Comparison of ENCODE assay signal across 18 mouse cellular contexts in the genomic region with DNA sequence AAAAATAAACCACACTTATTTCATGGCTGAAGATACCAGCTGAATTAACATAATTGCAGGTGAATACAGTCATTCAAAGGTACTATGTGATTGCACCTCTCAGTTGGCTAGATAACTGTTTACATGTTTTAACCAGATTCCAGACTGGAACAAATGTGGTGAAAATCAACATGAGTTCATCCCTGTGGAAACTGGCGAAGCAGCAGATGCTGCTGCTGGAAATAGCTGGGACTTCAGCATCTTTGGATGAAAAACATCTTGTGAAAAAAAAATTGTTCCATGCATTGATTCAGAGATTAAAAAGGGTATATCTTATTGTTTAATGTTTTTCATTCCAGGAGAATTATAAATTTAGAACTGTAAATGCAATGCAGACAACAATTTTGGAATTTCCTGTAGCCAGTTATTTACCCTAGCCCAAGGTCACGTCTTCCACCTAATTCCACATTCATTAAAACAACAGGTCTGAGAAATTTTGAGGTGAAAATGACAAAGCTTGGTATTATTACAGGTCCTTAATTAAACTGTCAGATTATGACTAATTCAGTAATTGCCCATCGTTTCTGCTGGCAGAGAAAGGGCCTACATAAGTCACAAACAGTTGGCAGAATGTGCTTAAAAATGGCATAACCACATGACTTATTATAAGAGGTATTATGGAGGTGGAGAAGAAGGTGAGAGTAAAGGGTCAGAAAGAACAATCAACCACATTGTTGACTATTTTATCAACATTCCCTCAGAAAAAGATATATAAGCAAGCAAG.
DNase-seq lines count a peak whose midpoint lies in the region; ATAC-seq and TF ChIP-seq lines count a peak whose summit lies in the region.
"Had no signal": no experiment of that assay in that cellular context is flagged by ENCODE, and none has a peak within 500 bp of the region (broad histone marks: within the 10 kb centered on the region; RNA-seq: fewer than 3 reads in every experiment).

No protein-coding gene starts in this region.

- peak; percentile 61; the same call in 1 of the 2 replicates for ATAC-seq in hindbrain, postnatal 0 days
- no peak for ATAC-seq in hindbrain, embryonic 12.5 days (ENCODE audit: low FRiP score)
- ATAC-seq in megakaryocyte-erythroid progenitor cell, adult 5-6 weeks (replicated peaks; ENCODE audit: low FRiP score, low TSS enrichment, poor library complexity, severe bottlenecking) = no peak
- ATAC-seq: activated CD4-positive, CD25-positive, alpha-beta regulatory T cell, adult 4 months; forebrain, embryonic 13.5 days; intestine, embryonic 15.5 days; Patski had no signal

- DNase-seq in hindbrain, postnatal 0 days (ENCODE audit: low spot score) = peak; percentile 48
- DNase-seq in layer of hippocampus, adult 8-10 months (ENCODE audit: low spot score in 2 of 2) = peak; percentile 33
- DNase-seq in left cerebral cortex, postnatal 14 days (ENCODE audit: low spot score in 2 of 2) = peak; percentile 27 to 59
- peak; percentile 2 for DNase-seq in right cerebral cortex, postnatal 4 days
- DNase-seq in retina, postnatal 1 day = no peak
- DNase-seq: cerebellum, postnatal 25 days; gastrocnemius, postnatal 25 days; liver, embryonic 13.5 days; midbrain, embryonic 14.5 days; thymus, postnatal 36 days had no signal

- H3K4me1 ChIP-seq in hindbrain, postnatal 0 days (ENCODE audit: insufficient read depth, low read length) = no peaks in the 10 kb centered on the region
- H3K4me1 ChIP-seq in hindbrain, embryonic 12.5 days = no peaks in the 10 kb centered on the region
- H3K4me1 ChIP-seq: forebrain, embryonic 13.5 days; hindbrain, embryonic 13.5 days; intestine, embryonic 15.5 days; liver, embryonic 13.5 days; lung, embryonic 15.5 days had no signal

- H3K27ac ChIP-seq in hindbrain, postnatal 0 days = no peak overlapping the region
- H3K27ac ChIP-seq in hindbrain, embryonic 12.5 days = no peak overlapping the region
- H3K27ac ChIP-seq: forebrain, embryonic 13.5 days; hindbrain, embryonic 13.5 days; intestine, embryonic 15.5 days; liver, embryonic 13.5 days; lung, embryonic 15.5 days had no signal

- no peak overlapping the region for H3K4me3 ChIP-seq in hindbrain, postnatal 0 days (ENCODE audit: low read length)
- no peak overlapping the region for H3K4me3 ChIP-seq in hindbrain, embryonic 12.5 days
- H3K4me3 ChIP-seq: forebrain, embryonic 13.5 days; hindbrain, embryonic 13.5 days; intestine, embryonic 15.5 days; liver, embryonic 13.5 days; lung, embryonic 15.5 days had no signal

- H3K4me2 ChIP-seq in hindbrain, postnatal 0 days (ENCODE audit: low read depth, low read length) = no peak overlapping the region
- no peak overlapping the region for H3K4me2 ChIP-seq in hindbrain, embryonic 12.5 days (replicated peaks)
- H3K4me2 ChIP-seq: forebrain, embryonic 13.5 days; hindbrain, embryonic 13.5 days; intestine, embryonic 15.5 days; liver, embryonic 13.5 days; lung, embryonic 15.5 days had no signal

- H3K36me3 ChIP-seq in hindbrain, postnatal 0 days (ENCODE audit: insufficient read depth, low read length) = no peaks in the 10 kb centered on the region
- no peaks in the 10 kb centered on the region for H3K36me3 ChIP-seq in hindbrain, embryonic 12.5 days
- H3K36me3 ChIP-seq: hindbrain, embryonic 13.5 days; intestine, embryonic 15.5 days; liver, embryonic 13.5 days; lung, embryonic 15.5 days had no signal

- TF ChIP-seq CTCF in hindbrain, postnatal 0 days (IDR thresholded peaks at IDR 0.05; ENCODE audit: low read depth) = no peak

- no peaks in the 10 kb centered on the region for H3K9me3 ChIP-seq in hindbrain, postnatal 0 days (ENCODE audit: low read length)
- H3K9me3 ChIP-seq in hindbrain, embryonic 12.5 days (replicated peaks) = no peaks in the 10 kb centered on the region
- H3K9me3 ChIP-seq: forebrain, embryonic 13.5 days; hindbrain, embryonic 13.5 days; intestine, embryonic 15.5 days; liver, embryonic 13.5 days; lung, embryonic 15.5 days had no signal

- no peak overlapping the region for H3K9ac ChIP-seq in hindbrain, postnatal 0 days (replicated peaks; ENCODE audit: low read length)
- H3K9ac ChIP-seq in hindbrain, embryonic 12.5 days = no peak overlapping the region
- H3K9ac ChIP-seq: forebrain, embryonic 13.5 days; hindbrain, embryonic 13.5 days; intestine, embryonic 15.5 days; liver, embryonic 13.5 days; lung, embryonic 15.5 days had no signal

- WGBS in hindbrain, postnatal 0 days = 53% methylated on average over 3 of the region's 3 CpGs
- WGBS in hindbrain, embryonic 12.5 days = 78% methylated on average over 3 of the region's 3 CpGs

- intact Hi-C loops in left cerebral cortex, postnatal 14 days (cut with DNase I) = no loop called here

- no peaks in the 10 kb centered on the region for H3K27me3 ChIP-seq in hindbrain, postnatal 0 days (ENCODE audit: insufficient read depth, low read length)
- H3K27me3 ChIP-seq in hindbrain, embryonic 12.5 days = no peaks in the 10 kb centered on the region
- H3K27me3 ChIP-seq: forebrain, embryonic 13.5 days; hindbrain, embryonic 13.5 days; intestine, embryonic 15.5 days; liver, embryonic 13.5 days; lung, embryonic 15.5 days had no signal
